Mouse (Mus musculus) hindbrain, postnatal 0 days (tissue): ENCODE measurements around the gene Olfr669. TPM values are rescaled to one million over a fixed set of nuclear protein-coding genes. Genes with fewer than 3 reads are reported as not detected.
"Not testable (repeated sequence)": the region's sequence is repeated elsewhere in the genome, so short reads cannot be mapped to it uniquely, and the experiment has no call there.

Experiments
- ATAC-seq: fragments of 200-750 bp; cut with Nextera tagmentation; 2 replicates; pipeline ENCODE4 v1.8.0; 2017; ENCODE audit warnings: mild to moderate bottlenecking, moderate TSS enrichment, moderate library complexity
- DNase-seq: peaks from one replicate; pipeline ENCODE4 v3.0.0-alpha.2; 2015; ENCODE audit warnings: low spot score
- H3K27ac ChIP-seq: fragments of 300-500 bp; sonication (generic); 2 replicates; pipeline ENCODE4 v1.5.1; 2014; ENCODE audit warnings: mild to moderate bottlenecking
- H3K27me3 ChIP-seq: fragments of 300-500 bp; sonication (generic); 2 replicates; pipeline ENCODE4 v1.6.1; 2014; ENCODE audit warnings: low read length, mixed read lengths; ENCODE audit not compliant: insufficient read depth
- H3K36me3 ChIP-seq: fragments of 300-500 bp; sonication (generic); 2 replicates; pipeline ENCODE4 v1.6.1; 2014; ENCODE audit warnings: low read length, mixed read lengths; ENCODE audit not compliant: insufficient read depth
- H3K4me1 ChIP-seq: fragments of 300-500 bp; sonication (generic); 2 replicates; pipeline ENCODE4 v1.6.1; 2014; ENCODE audit warnings: antibody characterized with exemption, low read length, mixed read lengths; ENCODE audit not compliant: insufficient read depth
- H3K4me2 ChIP-seq: fragments of 300-500 bp; sonication (generic); 2 replicates; pipeline ENCODE4 v1.6.1; 2014; ENCODE audit warnings: low read depth, mild to moderate bottlenecking, low read length, moderate library complexity, mixed read lengths
- H3K4me3 ChIP-seq: fragments of 300-500 bp; sonication (generic); 2 replicates; pipeline ENCODE4 v1.5.1; 2014; ENCODE audit warnings: low read length
- H3K9ac ChIP-seq: fragments of 300-500 bp; sonication (generic); replicated peaks from 2 replicates; pipeline ENCODE4 v1.6.1; 2014; ENCODE audit warnings: mild to moderate bottlenecking, low read length, moderate library complexity, mixed read lengths
- H3K9me3 ChIP-seq: fragments of 300-500 bp; sonication (generic); 2 replicates; pipeline ENCODE4 v1.6.1; 2016; ENCODE audit warnings: low read length, mixed read lengths
- CTCF ChIP-seq: IDR thresholded peaks from 2 replicates; pipeline ENCODE4 v1.5.1; 2016; ENCODE audit warnings: antibody characterized with exemption, control low read depth, low read depth
- WGBS: fragments of 180-500 bp; shearing (Covaris S2); extraction: QIAGEN DNeasy Blood & Tissue Kit; methylation state at CpG from one replicate; pipeline ENCODE4 v1.1.7; 2014; 5-methylcytosine and 5-hydroxymethylcytosine counted together
- polyA plus RNA-seq: library from polyadenylated mRNA; unstranded; fragments of >200 nt; fragmentation: Nextera tagmentation; extraction: Ambion mirVana; gene quantifications from 2 replicates; pipeline ENCODE4 v1.2.1, GENCODE M21; 2015
- total RNA-seq: library from RNA; depleted of rRNA; stranded (reverse); fragments of >200 nt; gene quantifications from 2 replicates; pipeline ENCODE4 v1.2.3, GENCODE M21; 2014; rRNA removed

Gene Olfr669
- total RNA-seq: not detected in 2 replicates
- not detected in 2 replicates for polyA plus RNA-seq

DNA sequence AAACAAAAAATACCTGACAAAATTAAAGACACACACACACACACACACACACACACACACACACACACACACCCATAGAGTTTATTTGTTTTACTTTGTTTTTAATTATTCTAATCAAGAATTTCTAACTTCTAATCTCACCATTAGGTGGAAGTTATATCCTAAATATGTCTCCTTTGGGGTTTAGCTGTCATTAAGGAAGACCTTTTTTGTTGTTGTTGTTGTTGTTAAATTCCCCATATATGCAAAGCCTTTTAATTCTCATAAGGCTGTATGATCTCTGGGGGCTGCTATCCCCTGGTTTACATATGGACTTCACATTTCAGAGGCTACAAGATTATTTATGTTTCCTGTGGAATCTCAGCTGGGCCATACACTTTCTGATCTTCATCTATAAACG lies at the start of gene Olfr669:
Olfr669 (plus strand) TSS at position 301 of the 400 bp plus-strand sequence.
- 89% methylated on average over 1 of the region's 1 CpGs for WGBS
- no peak within 1 kb of the TSS for H3K4me2 ChIP-seq
- H3K4me3 ChIP-seq: no peak within 1 kb of the TSS
- no peaks in the 10 kb centered on the region for H3K27me3 ChIP-seq
- no peaks in the 10 kb centered on the region for H3K4me1 ChIP-seq
- TF ChIP-seq CTCF: no peak
- H3K9me3 ChIP-seq: no peaks in the 10 kb centered on the region
- H3K36me3 ChIP-seq: no peaks in the 10 kb centered on the region
- DNase-seq: no peak
- no peak for ATAC-seq
- H3K9ac ChIP-seq: no peak within 1 kb of the TSS
- H3K27ac ChIP-seq: no peak within 1 kb of the TSS

GRCm38 (mm10) chr7:104895852-104896251 lies 38.2 kb upstream of the Olfr669 start, which contains the start of gene Olfr666:
Gene Olfr666, minus strand, starts transcription at chr7:104895952.
- Histone ChIP-seq H3K36me3 (no peaks in the 10 kb centered on the region), H3K27ac (no peak within 1 kb of the TSS), H3K4me1 (no peaks in the 10 kb centered on the region), H3K27me3 (no peaks in the 10 kb centered on the region), H3K9ac (no peak within 1 kb of the TSS), H3K4me3 (no peak within 1 kb of the TSS), H3K9me3 (no peaks in the 10 kb centered on the region), H3K4me2 (no peak within 1 kb of the TSS)
- no peak for ATAC-seq
- WGBS: 92% methylated on average over 2 of the region's 2 CpGs
- TF ChIP-seq CTCF: no peak
- DNase-seq: no peak

DNA sequence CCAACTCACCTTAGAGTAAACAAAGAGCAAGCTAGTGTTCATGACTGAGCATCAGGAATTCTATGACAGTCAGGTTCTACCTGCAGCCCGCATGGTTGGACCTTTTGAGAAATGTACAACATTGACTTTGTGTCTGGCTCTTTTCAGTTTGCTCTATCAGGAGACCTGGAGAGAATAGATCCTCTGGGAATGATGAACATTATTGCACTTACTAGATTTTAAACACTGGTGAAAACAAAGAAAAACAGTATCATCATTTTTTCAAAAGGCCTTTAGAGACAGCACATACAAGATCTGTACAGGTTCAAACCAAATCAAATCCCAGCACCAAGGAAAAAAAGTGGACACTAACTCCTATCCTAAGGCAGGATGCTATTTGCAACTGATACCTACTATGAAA lies 12.7 kb upstream of the Olfr669 start, which contains the start of gene Olfr667:
Olfr667 (minus strand) TSS at position 101 of the 400 bp plus-strand sequence.
- Histone ChIP-seq H3K27me3 (no peaks in the 10 kb centered on the region), H3K9ac (no peak within 1 kb of the TSS), H3K36me3 (no peaks in the 10 kb centered on the region), H3K4me2 (no peak within 1 kb of the TSS), H3K9me3 (no peaks in the 10 kb centered on the region), H3K27ac (no peak within 1 kb of the TSS), H3K4me1 (no peaks in the 10 kb centered on the region), H3K4me3 (no peak within 1 kb of the TSS)
- TF ChIP-seq CTCF: no peak
- no peak for ATAC-seq
- DNase-seq: no peak
- 89% methylated on average over 1 of the region's 1 CpGs for WGBS

DNA sequence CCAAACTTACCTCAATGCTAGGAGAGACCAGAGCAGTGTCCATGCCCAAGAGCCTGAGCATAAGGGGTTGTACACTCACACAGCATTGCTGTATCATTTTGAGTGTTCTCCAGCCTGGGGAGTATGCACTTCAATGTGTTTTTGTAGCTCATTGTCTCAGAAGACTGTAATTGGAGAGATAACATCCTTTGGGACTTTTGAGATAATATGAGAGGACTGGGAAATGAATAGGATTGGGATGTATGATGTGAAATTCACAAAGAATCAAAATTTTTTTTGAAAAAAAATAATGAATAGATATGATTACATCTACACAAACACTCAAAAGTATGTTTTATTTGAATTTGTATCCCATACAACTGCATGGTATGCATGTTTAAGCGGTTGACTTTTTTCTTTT lies 6.1 kb upstream of the Olfr669 start, which contains the start of gene Olfr668:
Olfr668 (minus strand) TSS at position 101 of the 400 bp plus-strand sequence.
- WGBS: 81% methylated on average over 1 of the region's 1 CpGs
- H3K9ac ChIP-seq: no peak within 1 kb of the TSS
- DNase-seq: no peak

DNA sequence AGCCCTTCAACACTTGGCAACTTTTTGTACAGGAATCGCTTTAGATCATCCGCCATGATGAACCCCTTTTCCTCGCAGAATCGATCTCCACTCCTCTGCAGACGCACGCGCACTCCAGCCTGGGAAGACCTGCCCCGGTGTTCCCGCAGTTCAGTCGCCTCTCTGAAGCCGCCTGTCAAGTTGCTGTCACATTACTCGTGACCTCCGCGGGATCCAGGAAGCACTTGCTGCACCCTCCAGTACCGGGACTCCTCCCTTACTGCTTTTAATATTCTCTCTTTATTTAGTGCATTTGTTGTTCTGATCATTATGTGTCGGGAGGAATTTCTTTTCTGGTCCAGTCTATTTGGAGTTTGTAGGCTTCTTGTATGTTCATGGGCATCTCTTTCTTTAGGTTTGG lies 16.2 kb downstream of the Olfr669 start:
- WGBS: 94% methylated on average over 16 of the region's 16 CpGs
- ATAC-seq, H3K4me3 ChIP-seq, H3K27ac ChIP-seq, H3K4me2 ChIP-seq, H3K36me3 ChIP-seq, DNase-seq, H3K27me3 ChIP-seq, H3K9me3 ChIP-seq, H3K4me1 ChIP-seq, H3K9ac ChIP-seq: not testable (repeated sequence)

More for the DNA sequence above, 6.1 kb upstream of the Olfr669 start, which contains the start of gene Olfr668:
- H3K4me2 ChIP-seq: no peak within 1 kb of the TSS
- no peaks in the 10 kb centered on the region for H3K4me1 ChIP-seq
- H3K27ac ChIP-seq: no peak within 1 kb of the TSS
- H3K36me3 ChIP-seq: no peaks in the 10 kb centered on the region
- TF ChIP-seq CTCF: no peak
- ATAC-seq: no peak
- no peak within 1 kb of the TSS for H3K4me3 ChIP-seq
- H3K9me3 ChIP-seq: no peaks in the 10 kb centered on the region
- H3K27me3 ChIP-seq: no peaks in the 10 kb centered on the region

DNA sequence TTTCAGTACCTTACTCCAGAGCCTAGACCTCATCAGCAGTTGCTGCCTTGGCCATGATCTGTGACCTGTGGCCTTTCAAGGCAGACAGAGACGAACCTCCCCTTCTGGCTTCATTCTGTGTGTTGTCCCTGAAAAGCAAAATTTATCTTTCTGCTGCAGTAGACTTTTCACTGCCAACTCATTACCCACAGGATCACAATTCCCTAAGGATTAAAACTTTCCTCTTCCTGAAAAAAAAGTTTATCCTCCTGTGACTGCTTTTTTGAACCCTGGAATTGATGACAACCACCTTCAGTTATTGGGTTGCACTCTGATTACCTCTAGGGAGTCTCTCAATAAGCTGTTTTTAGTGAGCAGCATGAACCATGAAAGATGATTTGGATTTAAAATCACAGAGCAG lies 28.5 kb downstream of the Olfr669 start, which contains the start of gene Olfr670:
Olfr670 (minus strand) TSS at position 101 of the 400 bp plus-strand sequence.
- ATAC-seq (no peak), DNase-seq (no peak)
- no peaks in the 10 kb centered on the region for H3K9me3 ChIP-seq

GRCm38 (mm10) chr7:104972507-104972906 lies 38.5 kb downstream of the Olfr669 start:
- H3K4me1 ChIP-seq, H3K27ac ChIP-seq, H3K9me3 ChIP-seq, H3K4me2 ChIP-seq, ATAC-seq, H3K9ac ChIP-seq, H3K36me3 ChIP-seq, H3K27me3 ChIP-seq, H3K4me3 ChIP-seq: not testable (repeated sequence)
- WGBS: 69% methylated on average over 2 of the region's 2 CpGs
- peak; percentile 21; the same call in 1 of the 2 replicates for TF ChIP-seq CTCF
- peak; percentile 11 for DNase-seq

More for the DNA sequence above, 28.5 kb downstream of the Olfr669 start, which contains the start of gene Olfr670:
- Histone ChIP-seq H3K9ac (no peak within 1 kb of the TSS), H3K36me3 (no peaks in the 10 kb centered on the region), H3K27me3 (no peaks in the 10 kb centered on the region), H3K4me3 (no peak within 1 kb of the TSS), H3K27ac (no peak within 1 kb of the TSS), H3K4me2 (no peak within 1 kb of the TSS), H3K4me1 (no peaks in the 10 kb centered on the region)
- no peak for TF ChIP-seq CTCF
- WGBS: 61% methylated on average over 1 of the region's 1 CpGs
